Mouse (Mus musculus) adrenal gland (tissue): ENCODE data around the gene Nckap5l.
"Not testable (repeated sequence)": the region's sequence is repeated elsewhere in the genome, so short reads cannot be mapped to it uniquely, and the experiment has no call there.

Experiments
- intact Hi-C: fragments of 180-260 bp; cut with DNase I; formaldehyde crosslinking; loops from one replicate; pipeline ENCODE4 v1.15.1; 2025

The Nckap5l gene

DNA sequence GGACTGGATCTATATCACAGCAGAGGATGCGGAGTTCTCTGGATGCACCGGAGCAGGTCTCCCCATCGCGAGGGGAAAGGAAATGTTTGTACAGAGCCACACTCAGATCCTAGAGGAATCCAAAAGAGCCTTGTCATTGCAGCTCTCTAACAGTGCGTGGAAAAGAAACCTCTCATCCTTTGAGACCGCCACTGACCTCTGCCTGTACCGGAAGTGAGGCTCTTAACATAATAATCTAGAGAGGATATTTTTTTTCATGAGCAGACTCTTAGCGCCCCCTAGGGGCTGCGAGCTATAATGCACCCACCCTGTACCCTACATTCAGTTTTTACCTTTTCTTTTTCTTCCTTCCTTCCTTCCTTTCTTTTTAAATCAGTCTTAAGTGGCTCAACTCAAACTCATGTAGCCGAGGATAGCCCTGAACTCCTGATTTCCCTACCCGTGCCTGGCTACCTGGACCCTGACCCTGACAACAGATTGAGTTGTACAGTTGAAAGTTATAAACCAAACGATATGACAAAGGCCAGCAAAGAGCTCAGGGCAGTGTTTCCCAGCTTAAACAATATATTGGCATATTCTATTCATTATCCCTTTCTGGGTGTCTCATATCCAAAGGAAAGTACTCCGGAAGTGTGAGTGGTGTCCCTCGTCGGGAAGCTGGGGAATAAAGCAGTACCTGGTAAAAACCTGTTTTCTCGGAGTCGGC is 13.6 kb upstream of the Nckap5l start:
- intact Hi-C loops, result loop anchor here (1.0 to 5.0 kb wide), 2 partner anchors 55 to 154 kb away; no protein-coding TSS in a partner anchor

DNA sequence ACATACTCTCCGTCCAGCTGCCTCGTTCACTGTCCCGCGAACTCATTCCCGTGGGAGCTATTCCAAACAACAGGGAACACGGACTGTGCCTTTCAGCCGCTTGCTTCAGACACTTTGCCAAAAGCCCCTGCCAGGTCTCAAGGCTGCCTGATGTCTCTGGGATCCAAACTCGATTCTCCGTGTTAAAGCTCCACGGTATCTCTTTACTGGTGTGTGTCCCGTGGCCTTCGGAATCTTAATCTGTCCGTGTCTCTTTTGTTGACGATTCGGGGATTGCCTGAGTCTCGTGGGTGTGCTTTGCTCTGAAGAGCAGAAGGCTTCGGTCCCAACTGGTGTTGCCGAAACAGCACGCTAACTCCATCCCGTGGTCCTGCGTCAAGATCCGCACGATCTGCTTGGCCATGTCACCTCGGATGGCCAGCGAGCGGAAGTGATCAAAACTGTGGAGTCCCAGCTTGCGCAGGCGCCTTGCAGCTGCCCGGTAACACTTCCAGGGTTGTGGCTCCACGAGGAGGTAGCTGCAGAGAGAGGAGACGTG is 12.7 kb upstream of the Nckap5l start:
- intact Hi-C loops, result loop anchor here (5.0 kb wide), 1 partner anchor 153 kb away; no protein-coding TSS in a partner anchor

DNA sequence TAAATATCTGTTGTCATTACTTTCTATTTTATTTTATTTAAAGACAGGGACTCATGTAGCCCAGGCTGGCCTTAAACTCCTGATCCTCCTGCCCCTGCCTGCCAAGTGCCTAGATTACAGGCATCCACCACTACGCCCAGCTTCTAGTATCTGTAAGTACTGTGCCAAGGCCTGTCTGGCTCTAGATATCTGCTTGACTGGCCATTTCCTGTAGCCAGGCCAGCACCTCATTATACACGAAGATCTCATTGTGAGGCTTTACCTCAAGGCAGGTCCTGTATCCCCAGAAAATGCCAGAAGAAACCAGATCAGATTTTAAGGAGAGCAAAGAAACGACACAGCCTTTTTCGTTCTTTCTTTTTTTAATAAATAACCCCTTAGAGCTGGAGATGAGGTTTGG is 12.2 kb upstream of the Nckap5l start:
- intact Hi-C loops, result loop anchor here (5.0 kb wide), 1 partner anchor 152 kb away; no protein-coding TSS in a partner anchor

DNA sequence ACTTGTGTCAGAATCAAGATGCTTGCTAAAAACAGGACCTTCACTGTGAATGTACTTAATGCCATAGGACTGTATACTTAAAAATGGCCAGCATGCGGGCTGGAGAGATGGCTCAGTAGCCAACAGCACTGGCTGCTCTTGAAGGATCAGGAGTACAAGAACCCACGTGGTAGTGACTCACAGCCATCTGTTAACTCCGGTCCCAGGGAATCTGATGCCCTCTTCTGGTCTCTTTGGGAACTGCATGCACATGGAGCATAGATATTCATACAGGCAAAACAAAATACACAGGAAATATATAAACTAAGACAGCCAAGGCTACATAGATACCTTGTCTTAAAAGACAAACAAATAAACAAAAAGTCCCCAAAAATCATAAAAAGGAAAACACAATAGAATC is 11.5 kb upstream of the Nckap5l start:
- intact Hi-C loops, result no loop called here

DNA sequence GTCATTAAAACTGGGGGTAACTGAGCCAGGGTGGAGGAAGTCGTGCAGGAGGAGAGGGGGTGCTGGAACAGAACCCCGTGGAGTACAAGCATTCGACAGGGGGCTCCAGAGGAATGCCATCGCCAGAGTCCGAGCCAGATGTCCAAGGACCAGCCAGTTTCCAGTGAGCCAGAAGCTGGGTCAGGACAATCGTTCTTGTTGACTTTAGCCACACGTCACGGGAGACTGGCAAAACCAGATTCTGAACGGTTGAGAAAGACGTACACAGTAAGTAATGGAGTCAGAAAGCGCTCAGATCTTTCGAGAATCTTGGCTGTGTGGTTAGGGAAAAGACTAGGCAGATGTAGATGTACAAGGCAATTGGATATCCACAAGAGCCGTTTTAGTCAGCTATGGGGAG is 5.6 kb upstream of the Nckap5l start:
- intact Hi-C loops, result no loop called here

DNA sequence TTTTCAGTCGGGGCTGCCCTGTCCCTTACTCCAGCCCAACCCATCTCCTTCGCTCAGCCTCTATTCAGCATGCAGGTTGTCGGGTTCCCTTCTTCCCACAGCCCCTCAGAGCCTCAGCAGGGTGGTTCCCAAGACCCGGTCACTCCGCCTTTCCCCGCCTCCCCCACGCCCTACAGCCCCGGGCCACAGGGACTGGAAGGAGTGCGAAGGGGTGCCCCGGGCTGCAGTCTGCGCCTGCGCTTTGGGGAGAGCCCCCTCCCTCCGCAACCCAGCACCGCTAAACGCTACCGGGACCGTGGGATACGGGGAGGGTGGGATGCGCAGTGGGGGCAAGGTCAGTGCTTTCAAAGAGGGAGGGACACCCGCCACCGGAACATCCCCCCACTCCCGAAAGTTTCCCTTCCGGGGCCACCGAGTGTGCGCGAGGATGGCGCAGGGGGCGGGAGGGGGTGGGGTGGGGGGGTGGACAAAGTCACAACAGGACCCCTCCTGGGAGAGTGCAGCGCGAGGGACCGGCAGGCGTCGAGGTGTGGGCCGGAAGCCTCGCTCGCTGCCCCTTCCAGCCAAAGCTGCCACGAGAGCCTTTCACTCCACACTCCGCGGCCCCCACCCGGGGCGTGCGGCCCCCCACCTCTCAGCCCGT is 464 bp downstream of the Nckap5l start:
- intact Hi-C loops, result no loop called here

DNA sequence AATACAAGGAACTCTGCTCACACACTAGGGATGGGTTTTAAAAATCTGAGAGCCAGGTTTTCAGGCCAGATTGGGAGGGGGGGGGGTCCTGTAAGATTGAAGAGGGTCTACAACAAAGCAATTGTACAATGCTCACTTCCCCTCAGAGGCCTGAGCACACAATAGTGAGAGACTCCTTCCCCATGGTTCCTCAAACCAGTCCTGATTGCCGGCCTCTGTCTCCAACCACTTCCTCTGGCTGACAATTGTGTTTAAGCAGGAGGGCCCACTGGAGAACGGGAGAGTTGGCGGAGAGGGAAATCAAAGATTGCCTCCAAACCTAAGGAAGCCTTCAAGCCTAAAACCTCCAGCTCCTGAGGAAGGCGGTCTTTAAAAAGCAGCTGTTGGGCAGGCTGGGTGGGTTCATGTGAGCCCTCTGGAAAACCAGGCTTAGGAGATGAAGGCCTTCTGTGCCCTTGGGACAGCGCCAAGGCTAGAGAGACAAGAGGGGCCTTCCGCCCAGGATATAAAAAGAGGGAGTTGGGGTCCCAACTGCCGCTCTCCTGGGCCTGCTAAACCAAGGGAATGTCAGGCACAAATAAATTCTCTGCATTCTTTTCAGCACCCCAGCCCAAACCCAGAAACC is 1.1 kb downstream of the Nckap5l start:
- intact Hi-C loops, result no loop called here

DNA sequence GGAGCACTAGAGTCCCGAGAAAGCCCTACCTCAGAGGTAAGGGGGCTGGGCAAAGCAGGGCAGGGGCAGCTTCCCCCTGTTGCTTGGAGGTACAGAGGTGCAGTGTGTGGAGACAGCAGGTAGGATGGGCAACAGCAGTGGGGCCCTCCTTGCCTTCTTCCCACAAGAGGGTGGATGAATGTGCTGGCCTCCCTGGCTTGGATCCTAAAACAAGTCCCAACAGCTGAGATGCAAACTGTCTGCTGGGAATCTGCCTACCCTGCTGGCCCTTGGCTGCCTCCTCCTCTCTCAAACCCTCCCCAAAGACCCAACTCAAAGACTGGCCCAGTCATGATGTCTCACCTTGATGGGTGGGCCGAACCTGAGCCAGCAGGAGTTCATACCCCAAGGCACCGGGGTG is 2.1 kb downstream of the Nckap5l start:
- intact Hi-C loops, result no loop called here

DNA sequence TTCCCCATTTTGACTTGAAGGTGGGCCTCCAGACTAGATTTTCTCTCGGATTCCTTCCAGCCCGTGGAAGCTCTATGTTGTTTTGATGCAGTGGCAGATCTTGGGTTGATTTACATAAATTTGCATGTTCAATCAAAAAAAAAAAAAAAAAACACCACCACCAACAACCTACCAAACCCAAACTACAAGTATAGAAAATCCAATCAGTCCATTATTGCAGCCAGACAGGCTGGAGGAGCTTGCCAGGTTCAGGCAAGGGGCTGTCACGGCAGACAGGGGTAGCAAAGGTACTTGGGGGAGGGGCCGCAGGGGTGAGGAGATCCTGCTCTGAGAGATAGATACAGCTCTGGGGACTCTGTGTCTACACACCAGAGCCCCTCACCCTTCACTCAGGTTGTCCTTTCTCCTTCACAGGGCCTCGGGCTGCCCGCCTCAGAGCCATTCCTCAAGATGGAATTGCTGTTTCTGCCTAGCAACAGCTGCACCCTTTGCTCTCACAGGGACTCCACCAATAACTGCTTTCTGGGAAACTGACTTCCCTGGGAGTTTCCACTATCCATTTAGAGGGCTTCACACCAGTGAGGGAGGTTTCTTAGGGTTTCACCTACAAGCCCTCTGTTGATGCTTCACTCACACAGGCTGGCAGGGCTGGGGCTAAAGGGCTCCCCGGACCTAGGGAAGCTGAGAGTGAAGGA is 2.8 kb downstream of the Nckap5l start:
- intact Hi-C loops, result no loop called here

DNA sequence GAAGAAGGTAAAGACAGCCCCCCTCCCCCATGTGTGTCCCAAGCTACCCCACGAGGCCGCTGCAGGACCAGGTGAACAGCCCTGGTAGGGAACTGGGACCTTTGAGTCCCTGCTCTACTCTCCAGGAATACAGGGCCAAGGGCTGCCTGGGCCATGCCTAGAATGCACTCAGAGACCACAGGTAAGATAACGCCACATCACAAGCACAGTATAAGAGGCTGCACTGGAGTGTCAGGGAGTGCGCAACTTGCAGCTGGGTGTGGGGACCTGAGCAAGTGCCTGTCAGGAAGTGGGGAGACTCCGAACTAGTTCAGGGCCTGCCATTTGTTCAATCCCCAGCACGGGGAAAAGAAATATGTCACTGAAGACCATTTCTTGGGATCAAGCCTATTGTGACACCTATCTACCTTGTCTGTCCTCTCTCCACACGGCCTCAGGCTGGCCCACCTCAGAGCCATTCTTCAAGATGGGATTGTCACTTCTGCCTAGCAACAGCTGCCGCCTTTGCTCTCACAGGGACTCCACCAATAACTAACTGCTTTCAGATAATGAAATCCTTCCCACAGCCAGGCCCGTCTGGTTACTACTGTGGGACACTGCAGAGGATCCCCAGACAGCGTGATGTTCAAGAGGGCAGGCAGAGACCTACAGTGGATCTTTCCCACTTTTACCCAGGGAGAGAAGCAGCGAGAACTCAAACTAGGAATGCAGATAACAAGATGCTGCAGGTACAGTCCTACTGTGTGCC is 4.2 kb downstream of the Nckap5l start:
- intact Hi-C loops, result no loop called here

DNA sequence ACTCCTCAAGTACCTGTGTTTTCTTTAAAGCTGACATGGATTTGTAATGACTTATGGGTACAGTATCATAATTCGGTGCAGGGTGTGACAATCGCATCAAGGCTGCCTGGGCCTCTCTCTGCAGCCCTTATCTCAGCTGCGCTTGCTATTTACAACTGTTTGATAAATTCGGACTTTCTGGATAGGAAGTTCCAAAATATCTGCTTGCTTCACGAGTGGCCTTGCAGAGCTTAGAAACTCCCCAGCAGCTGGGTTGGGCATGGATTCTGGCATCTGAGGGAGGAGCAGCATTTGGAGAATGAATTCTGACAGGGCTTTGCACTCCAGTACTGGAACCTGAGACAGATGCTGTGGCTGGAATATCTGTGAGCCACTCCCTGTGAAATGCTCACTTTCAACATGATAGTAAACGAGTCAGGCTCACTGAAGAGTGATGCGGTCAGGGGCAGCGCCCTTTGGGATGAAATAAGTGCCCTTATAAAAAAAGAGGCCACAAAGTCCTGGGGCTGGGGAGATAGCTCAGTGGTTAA is 7.7 kb downstream of the Nckap5l start:
- intact Hi-C loops, result no loop called here

DNA sequence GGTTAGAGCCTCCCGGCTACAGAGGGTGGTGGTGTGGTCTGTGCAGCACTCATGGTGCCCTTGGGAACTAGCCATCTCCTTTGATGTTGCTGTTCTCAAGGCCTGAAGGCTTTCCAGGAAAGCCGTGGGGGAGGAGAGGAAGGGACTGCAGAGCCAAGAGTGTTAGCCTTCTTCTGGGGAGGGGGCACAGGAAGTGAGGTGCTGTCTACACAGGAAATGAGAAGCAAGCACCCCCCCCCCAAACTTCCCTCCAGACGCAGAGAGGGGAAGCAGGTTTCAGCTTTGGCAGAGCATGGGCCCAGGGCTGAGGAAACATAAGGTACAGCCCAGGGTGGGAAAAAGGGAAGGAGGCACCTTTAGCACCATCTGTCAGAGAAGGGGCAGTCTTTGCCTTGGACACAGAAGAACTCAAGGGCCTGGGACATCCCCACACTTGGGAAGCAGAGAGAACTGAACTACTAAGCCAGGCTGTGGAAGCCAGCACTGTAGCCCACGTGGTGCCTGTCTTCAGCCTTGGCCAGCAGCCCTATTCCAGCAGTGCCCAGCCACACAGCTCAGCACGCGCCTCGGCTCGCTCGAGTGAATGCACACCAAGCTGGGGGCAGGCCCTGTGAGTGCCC is 8.3 kb downstream of the Nckap5l start:
- intact Hi-C loops, result no loop called here

DNA sequence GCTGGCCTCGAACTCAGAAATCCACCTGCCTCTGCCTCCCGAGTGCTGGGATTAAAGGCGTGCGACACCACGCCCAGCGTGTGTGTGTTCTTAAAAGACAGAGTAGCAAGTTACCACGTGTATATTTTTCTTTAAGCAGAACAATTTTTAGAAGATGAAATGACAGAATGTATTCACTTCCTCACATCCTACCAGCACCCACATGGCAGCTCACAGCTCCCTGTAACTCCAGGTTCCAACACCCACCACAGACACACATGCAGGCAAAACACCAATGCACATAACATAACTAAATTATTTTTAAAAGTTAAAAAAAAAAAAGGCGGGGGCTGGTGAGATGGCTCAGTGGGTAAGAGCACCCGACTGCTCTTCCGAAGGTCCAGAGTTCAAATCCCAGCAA is 11.4 kb downstream of the Nckap5l start:
- intact Hi-C loops, result not testable (repeated sequence)

DNA sequence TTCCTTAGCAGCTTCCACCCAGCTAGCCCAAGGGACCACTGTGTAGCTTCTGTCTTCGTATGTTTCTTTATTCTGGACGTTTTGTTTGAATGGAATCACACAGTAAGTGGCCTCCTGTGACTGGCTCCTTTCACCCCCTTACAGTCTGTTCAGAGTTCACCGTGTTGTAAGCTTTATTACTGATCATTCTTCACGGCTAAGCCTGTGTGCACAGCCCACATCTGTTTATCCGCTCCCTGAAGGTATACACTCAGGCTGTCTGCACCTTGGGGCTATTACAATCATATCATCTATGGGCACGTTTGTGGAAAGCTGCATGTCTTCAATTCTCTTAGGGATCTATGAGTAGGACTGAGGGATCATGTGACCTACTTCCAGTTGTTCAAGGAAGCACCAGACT is 12.0 kb downstream of the Nckap5l start:
- intact Hi-C loops, result no loop called here

DNA sequence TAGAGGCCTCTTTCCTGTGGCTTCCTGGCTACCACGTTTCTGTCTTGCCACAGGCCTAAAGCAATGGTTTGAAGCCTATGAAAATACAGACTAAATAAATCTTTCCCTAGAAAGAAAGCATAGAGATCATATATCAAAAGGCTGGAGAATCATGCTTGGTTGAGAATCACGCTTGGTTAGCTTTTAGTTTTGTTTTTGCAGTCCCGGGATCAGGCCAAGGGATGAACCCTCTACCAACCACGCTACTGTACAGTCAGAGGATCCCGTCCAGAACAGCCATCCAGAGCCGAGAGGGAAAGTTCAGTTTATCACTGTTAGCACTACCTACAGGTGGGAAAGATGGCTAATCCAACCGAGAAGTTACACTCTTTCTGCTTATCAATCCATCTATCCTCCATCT is 15.2 kb downstream of the Nckap5l start:
- intact Hi-C loops, result no loop called here

DNA sequence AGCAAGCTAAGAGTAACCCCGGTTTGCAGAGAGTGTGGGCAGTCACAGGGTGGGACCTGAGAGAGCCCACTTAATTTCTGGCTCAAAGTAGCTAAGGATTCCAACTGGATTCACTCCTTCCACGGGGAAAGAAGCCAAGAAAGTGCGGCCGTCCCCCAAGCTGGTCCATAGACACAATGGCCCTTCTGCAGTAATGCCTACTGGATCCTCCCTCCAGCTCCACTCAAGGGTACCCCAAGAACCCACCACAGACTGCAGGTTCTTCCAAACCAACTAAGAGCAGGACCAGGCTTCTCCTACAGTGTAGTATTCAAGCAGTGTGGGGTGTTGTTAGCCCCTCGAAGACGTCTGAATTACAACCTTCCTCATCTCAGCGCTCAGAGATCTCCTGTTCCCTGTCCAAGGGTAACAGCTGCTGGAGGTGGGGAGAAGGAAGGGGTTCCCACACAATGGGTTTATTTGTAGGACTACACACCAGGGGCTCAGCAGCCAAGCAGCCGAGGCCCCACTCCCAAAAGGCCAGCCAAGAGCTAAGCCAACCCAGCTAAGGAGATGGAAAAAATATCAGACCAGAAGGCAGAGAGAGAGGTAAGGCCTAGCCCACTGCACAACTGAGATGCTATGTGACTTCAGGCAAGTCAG is 16.6 kb downstream of the Nckap5l start:
- intact Hi-C loops, result no loop called here

DNA sequence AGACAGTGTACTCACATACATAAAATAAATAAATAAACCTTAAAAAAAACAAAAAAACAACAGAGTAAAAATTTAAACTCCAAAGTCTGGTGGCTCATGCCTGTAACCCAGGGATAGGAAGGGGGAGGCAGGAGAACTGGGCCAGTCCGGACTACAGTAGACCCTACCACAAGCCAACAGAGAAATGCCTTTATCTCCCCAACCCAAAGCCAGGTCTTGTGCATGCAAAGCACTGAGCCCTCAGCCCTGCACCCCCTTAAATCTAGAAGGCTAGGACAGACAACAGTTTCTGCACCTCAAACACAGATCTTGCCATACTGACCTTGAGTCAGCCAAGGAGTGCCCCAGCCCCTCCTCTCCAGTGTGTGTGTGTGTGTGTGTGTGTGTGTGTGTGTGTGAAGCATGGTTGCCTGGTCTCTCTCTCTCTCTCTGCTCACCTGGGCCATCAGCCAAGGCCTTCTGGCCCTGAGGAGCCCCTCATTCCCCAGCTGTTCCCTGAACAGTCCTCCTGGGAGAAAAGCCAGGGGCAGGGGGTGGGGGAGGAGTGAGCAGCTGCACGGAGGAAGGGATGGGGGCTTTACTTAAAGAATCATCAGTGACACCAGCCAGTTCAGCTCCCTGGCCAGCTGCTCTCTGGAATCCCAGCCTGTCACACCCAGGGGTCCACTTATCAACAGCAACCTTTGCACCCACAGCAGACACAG is 17.3 kb downstream of the Nckap5l start:
- intact Hi-C loops, result no loop called here

DNA sequence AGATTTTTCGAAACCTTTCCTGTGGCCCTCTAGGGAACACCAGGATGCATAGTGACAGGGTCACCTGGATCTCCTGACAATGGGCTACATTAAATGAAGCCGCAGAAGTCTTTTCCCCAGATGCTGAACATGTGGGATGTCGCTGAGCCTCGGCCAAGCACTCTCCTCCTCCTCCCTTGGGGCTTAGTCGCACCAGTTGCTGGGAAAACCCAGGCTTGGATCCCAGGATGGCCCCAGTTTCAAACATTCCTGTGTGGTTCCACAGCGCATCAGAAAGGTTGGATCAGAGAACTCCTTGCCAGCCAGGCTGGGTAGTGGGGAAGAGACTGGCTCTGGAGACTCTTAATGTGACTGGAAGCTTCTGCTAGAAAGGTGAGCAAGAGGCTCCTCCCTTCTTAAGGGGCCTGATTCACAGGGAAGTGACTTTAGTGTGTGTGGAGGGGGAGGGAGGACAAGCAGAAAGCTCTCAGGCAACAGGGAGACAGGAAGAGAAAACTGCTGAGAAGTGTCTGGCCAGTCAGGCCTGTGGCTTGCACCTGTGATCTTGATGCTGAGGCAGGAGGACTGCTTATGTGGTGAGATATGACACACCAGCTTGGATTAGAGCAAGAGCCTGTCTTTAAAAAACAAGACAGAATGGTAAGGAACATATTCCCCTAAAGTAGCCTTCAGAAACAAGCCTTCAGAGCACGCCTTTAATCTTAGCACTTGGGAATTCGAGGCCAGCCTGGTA is 18.4 kb downstream of the Nckap5l start:
- intact Hi-C loops, result no loop called here
